Comparison of ENCODE assay signal across 8 mouse cellular contexts in the genomic region with DNA sequence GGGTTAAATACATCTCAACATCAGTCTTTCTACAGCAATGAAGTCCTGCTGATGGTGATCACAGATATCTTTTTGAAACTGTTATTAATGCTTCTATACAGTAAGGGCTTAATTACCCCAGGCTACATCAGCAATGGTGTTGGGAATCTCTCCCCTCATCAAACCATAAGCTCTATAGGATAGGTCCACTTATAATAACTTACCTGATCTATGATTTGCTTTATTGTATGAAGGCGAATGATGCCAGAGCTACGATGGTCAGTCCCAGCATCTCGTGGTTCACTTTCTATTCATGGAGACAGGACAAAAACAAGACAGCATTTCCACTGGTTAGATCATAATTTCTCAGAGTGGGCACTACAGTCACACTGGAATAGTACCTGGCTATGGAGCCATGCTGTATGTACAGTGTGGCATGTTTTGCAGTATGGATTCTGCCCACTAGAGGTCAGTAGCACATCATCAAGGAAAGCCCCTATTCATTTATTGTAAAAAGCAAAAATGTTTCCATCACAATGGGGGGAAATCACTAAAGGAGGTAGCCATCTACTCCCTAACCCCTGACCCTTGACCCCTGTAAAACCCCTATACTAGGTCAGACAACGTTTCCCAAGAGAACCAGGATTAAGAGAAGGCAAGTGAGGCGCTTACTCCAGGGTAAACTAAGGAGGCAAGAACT.
DNase-seq lines count a peak whose midpoint lies in the region; ATAC-seq lines count a peak whose summit lies in the region.

No protein-coding gene starts in this region.

- no peak overlapping the region for H3K9ac ChIP-seq in heart, embryonic 15.5 days
- H3K9ac ChIP-seq in hindbrain, embryonic 13.5 days: no peak overlapping the region

- ATAC-seq in heart, embryonic 15.5 days (replicated peaks; ENCODE audit: insufficient number of reproducible peaks, insufficient read depth, low FRiP score, low read depth): 0 out of 2 replicates have a peak, but pooled peaks have one; percentile 39
- ATAC-seq in erythroblast, adult 5-6 weeks (replicated peaks; ENCODE audit: low FRiP score, poor library complexity, severe bottlenecking): 0 out of 2 replicates have a peak, but pooled peaks have one; percentile 63
- ATAC-seq in hindbrain, embryonic 13.5 days (ENCODE audit: low FRiP score): peak; percentile 71
- peak; percentile 59 for ATAC-seq in megakaryocyte, adult 5-6 weeks (ENCODE audit: poor library complexity, severe bottlenecking)

- no peaks in the 10 kb centered on the region for H3K27me3 ChIP-seq in heart, embryonic 15.5 days
- H3K27me3 ChIP-seq in hindbrain, embryonic 13.5 days: no peaks in the 10 kb centered on the region

- H3K27ac ChIP-seq in heart, embryonic 15.5 days: no peak overlapping the region
- H3K27ac ChIP-seq in hindbrain, embryonic 13.5 days: no peak overlapping the region

- H3K9me3 ChIP-seq in heart, embryonic 15.5 days (replicated peaks): no peaks in the 10 kb centered on the region
- no peaks in the 10 kb centered on the region for H3K9me3 ChIP-seq in hindbrain, embryonic 13.5 days

- H3K36me3 ChIP-seq in heart, embryonic 15.5 days: peaks cover 63% of the 10 kb centered on the region
- peaks cover 36% of the 10 kb centered on the region for H3K36me3 ChIP-seq in hindbrain, embryonic 13.5 days

- H3K4me1 ChIP-seq in heart, embryonic 15.5 days (replicated peaks): no peaks in the 10 kb centered on the region
- no peaks in the 10 kb centered on the region for H3K4me1 ChIP-seq in hindbrain, embryonic 13.5 days (replicated peaks)

- WGBS in heart, embryonic 15.5 days: 68% methylated on average over 5 of the region's 5 CpGs
- 73% methylated on average over 5 of the region's 5 CpGs for WGBS in hindbrain, embryonic 13.5 days

- H3K4me2 ChIP-seq in heart, embryonic 15.5 days: no peak overlapping the region
- no peak overlapping the region for H3K4me2 ChIP-seq in hindbrain, embryonic 13.5 days

- no peak overlapping the region for H3K4me3 ChIP-seq in heart, embryonic 15.5 days
- H3K4me3 ChIP-seq in hindbrain, embryonic 13.5 days: no peak overlapping the region

- DNase-seq in heart, adult 11 months: no peak
- DNase-seq in brain, embryonic 18.5 days (ENCODE audit: low read depth, low spot score): peak; percentile 37
- DNase-seq in layer of hippocampus, postnatal 14 days (ENCODE audit: low spot score in 2 of 2): peak; percentile 71 to 79
- peak; percentile 83 for DNase-seq in right cerebral cortex, postnatal 4 days
